Mouse (Mus musculus): ENCODE measurements around the gene Ankrd27.

DNA sequence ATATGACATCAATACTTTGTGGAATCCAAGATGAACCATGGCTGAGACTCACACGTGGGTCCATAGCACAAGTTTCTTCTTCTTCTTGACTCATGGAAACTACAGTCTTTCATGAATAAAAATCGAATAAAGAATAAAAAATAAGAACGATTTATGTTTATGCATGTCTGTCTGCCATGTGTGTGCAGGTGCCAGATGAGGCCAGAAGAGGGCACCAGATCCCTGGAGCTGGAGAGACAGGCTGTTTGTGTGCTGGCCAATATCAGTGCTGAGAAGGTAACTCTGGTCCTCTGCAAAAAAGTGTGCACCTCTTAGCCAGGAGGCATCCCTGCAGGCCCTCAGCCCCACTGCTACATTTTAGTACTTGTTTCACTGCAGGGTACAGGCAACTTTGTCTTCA is 95.5 kb downstream of the Ankrd27 start:
- TF ChIP-seq POLR2A (IDR thresholded peaks at IDR 0.05; ENCODE audit: control insufficient read depth, low read depth, low read length) (no peak), CTCF (IDR thresholded peaks at IDR 0.05; ENCODE audit: control insufficient read depth, insufficient read depth, insufficient replicate concordance, low read depth, low read length) (peak; percentile 53; the same call in 1 of the 2 replicates)

Measured in testis, adult 2 months (tissue).